In the genomic region with DNA sequence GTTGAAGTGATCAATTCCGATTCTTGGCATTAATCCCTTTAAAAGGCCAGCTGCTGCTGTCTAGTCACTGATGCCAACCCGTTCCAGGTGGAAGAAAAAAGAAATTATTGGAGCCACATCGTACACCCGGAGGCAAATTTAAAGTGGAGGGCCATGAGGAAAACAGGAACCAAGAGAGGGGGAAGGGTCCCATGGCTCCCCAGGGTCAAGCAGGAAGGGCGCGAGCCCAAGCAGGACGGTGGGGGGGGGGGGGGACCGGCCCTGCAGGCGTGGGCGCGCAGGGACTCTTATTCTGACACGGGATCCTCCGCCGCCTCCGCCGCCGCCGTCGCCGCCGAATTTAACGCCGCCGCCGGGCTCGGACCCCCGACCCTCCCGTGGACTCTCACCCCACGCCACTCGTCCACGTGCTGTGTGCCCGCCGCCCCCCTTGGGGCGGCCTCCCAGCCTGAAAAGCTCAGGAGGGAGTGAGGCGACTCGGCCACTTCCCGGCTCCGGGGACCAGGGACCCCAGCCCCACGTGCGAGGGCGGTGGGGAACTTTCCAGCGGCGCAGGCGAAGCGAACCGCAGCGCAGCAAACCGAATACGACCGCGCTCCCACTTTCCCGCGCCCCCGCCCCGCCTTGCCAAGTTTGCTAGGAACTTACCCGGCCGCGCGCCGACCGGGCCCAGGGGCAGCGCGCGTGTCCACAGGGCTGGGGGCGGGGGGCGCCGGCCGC, we compare ENCODE assay signal across 7 mouse cellular contexts. TPM values are rescaled to one million over a fixed set of nuclear protein-coding genes. Genes with fewer than 3 reads are reported as not detected.
A peak's percentile ranks its signal among the peaks of the same experiment; 100 is the strongest.
DNase-seq lines count a peak whose midpoint lies in the region; ATAC-seq and TF ChIP-seq lines count a peak whose summit lies in the region.

No protein-coding gene starts in this region.

- under 1% methylated on average over 63 of the region's 68 CpGs for WGBS in embryonic facial prominence, embryonic 15.5 days
- under 1% methylated on average over 66 of the region's 68 CpGs for WGBS in heart, embryonic 16.5 days

- peaks cover 74% of the 10 kb centered on the region for H3K4me1 ChIP-seq in E14TG2a.4 (replicated peaks; ENCODE audit: low read depth, low read length)
- H3K4me1 ChIP-seq in embryonic facial prominence, embryonic 15.5 days: peaks cover 45% of the 10 kb centered on the region
- peaks cover 46% of the 10 kb centered on the region for H3K4me1 ChIP-seq in heart, embryonic 16.5 days (ENCODE audit: control insufficient read depth, insufficient read depth, low read length)

- H3K36me3 ChIP-seq in E14TG2a.4 (ENCODE audit: insufficient read depth, low read length): peaks cover 50% of the 10 kb centered on the region
- H3K36me3 ChIP-seq in embryonic facial prominence, embryonic 15.5 days: no peaks in the 10 kb centered on the region
- no peaks in the 10 kb centered on the region for H3K36me3 ChIP-seq in heart, embryonic 16.5 days (ENCODE audit: control insufficient read depth, insufficient read depth)

- ATAC-seq in embryonic facial prominence, embryonic 15.5 days (ENCODE audit: insufficient number of reproducible peaks, low FRiP score, low TSS enrichment, low read depth): peak; percentile 39; the same call in 1 of the 2 replicates
- peak; percentile 26 for ATAC-seq in heart, embryonic 16.5 days (replicated peaks; ENCODE audit: extremely low read depth, insufficient read depth, low FRiP score)

- peak; percentile 36 for DNase-seq in adrenal gland, adult 8-10 months
- DNase-seq in kidney, postnatal 25 days: peak; percentile 51 to 74
- DNase-seq in lung, postnatal 36 days: peak; percentile 46
- peak; percentile 8 to 13 for DNase-seq in right cerebral cortex, adult 2 months (ENCODE audit: low spot score in 2 of 2)

- no peaks in the 10 kb centered on the region for H3K9me3 ChIP-seq in E14TG2a.4 (ENCODE audit: low read length)
- H3K9me3 ChIP-seq in embryonic facial prominence, embryonic 15.5 days (replicated peaks): no peaks in the 10 kb centered on the region
- no peaks in the 10 kb centered on the region for H3K9me3 ChIP-seq in heart, embryonic 16.5 days (replicated peaks; ENCODE audit: control insufficient read depth, low read length)

- TF ChIP-seq CTCF in E14TG2a.4 (conservative IDR thresholded peaks at IDR 0.05; ENCODE audit: low read length): no peak

- H3K27ac ChIP-seq in embryonic facial prominence, embryonic 15.5 days (replicated peaks): peak overlapping the region; percentile 88
- H3K27ac ChIP-seq in heart, embryonic 16.5 days (ENCODE audit: low read length): peak overlapping the region; percentile 92

- peak overlapping the region; percentile 91 for H3K9ac ChIP-seq in embryonic facial prominence, embryonic 15.5 days
- peak overlapping the region; percentile 99 for H3K9ac ChIP-seq in heart, embryonic 16.5 days (ENCODE audit: low read length)

- peak overlapping the region; percentile 99 for H3K4me3 ChIP-seq in E14TG2a.4 (replicated peaks; ENCODE audit: low read length)
- H3K4me3 ChIP-seq in embryonic facial prominence, embryonic 15.5 days (replicated peaks): peak overlapping the region; percentile 100
- peak overlapping the region; percentile 100 for H3K4me3 ChIP-seq in heart, embryonic 16.5 days (ENCODE audit: low read length)

- H3K4me2 ChIP-seq in embryonic facial prominence, embryonic 15.5 days (replicated peaks): peak overlapping the region; percentile 75
- H3K4me2 ChIP-seq in heart, embryonic 16.5 days (ENCODE audit: low read depth, low read length): peak overlapping the region; percentile 88

- no peaks in the 10 kb centered on the region for H3K27me3 ChIP-seq in E14TG2a.4 (ENCODE audit: insufficient read depth, low read length)
- H3K27me3 ChIP-seq in embryonic facial prominence, embryonic 15.5 days: no peaks in the 10 kb centered on the region
- H3K27me3 ChIP-seq in heart, embryonic 16.5 days (ENCODE audit: control insufficient read depth, insufficient read depth, low read length): no peaks in the 10 kb centered on the region

RNA-seq across cellular contexts. Expression of a gene that starts 22.6 kb away (rescaled TPM):
- 100 to 1,000 TPM in 3 of 4 experiments, 10 to 100 TPM in 1; 99.1 to 124 (median 106) TPM for total RNA-seq in adrenal gland, adult 8-10 months (2022)
- 43.6 and 49.8 TPM in 2 replicates for polyA plus RNA-seq in embryonic facial prominence, embryonic 15.5 days (2015; fragmentation: Nextera tagmentation; extraction: Ambion mirVana)
- 26.2 and 26.8 TPM in 2 replicates for polyA plus RNA-seq in heart, embryonic 16.5 days (2015; fragmentation: Nextera tagmentation; extraction: Ambion mirVana)

Comparison
In these comparisons a context has a peak if more than half of its experiments do, and no peak if none do; other contexts are left out.
1. Peak in every context shown above with its lines: DNase-seq, ATAC-seq, H3K4me3 ChIP-seq and H3K27ac ChIP-seq.
2. DNase-seq: peak in every context shown above with its lines; median percentile 62 in kidney, postnatal 25 days; 46 in lung, postnatal 36 days; 36 in adrenal gland, adult 8-10 months; 10 in right cerebral cortex, adult 2 months.